Comparison of ENCODE assay signal across 12 mouse cellular contexts in genomic region chr16:45283093-45283492, GRCm38 (mm10). TPM values are rescaled to one million over a fixed set of nuclear protein-coding genes. Genes with fewer than 3 reads are reported as not detected.
DNase-seq lines count a peak whose midpoint lies in the region; ATAC-seq lines count a peak whose summit lies in the region.
"Had no signal": no experiment of that assay in that cellular context is flagged by ENCODE, and none has a peak within 500 bp of the region (broad histone marks: within the 10 kb centered on the region; RNA-seq: fewer than 3 reads in every experiment).

No protein-coding gene starts in this region.

- no peaks in the 10 kb centered on the region for H3K4me1 ChIP-seq in kidney, embryonic 15.5 days
- H3K4me1 ChIP-seq: hindbrain, embryonic 12.5 days; megakaryocyte, embryonic 14.5 days; stomach, embryonic 15.5 days had no signal

- H3K27ac ChIP-seq in kidney, embryonic 15.5 days: no peak overlapping the region
- H3K27ac ChIP-seq: hindbrain, embryonic 12.5 days; stomach, embryonic 15.5 days had no signal

- H3K36me3 ChIP-seq in kidney, embryonic 15.5 days: no peaks in the 10 kb centered on the region
- H3K36me3 ChIP-seq: hindbrain, embryonic 12.5 days; stomach, embryonic 15.5 days had no signal

- H3K27me3 ChIP-seq in kidney, embryonic 15.5 days: no peaks in the 10 kb centered on the region
- H3K27me3 ChIP-seq: hindbrain, embryonic 12.5 days; megakaryocyte, embryonic 14.5 days; stomach, embryonic 15.5 days had no signal

- ATAC-seq in kidney, embryonic 15.5 days (replicated peaks; ENCODE audit: low FRiP score): no peak
- peak; percentile 58 for ATAC-seq in common myeloid progenitor, adult 5-6 weeks (replicated peaks; ENCODE audit: low read depth, poor library complexity, severe bottlenecking)

- peak; percentile 22 for DNase-seq in kidney, adult 18-20 months
- DNase-seq in CD4-positive, CD25-positive, alpha-beta regulatory T cell, adult 2 months (ENCODE audit: low read depth, low spot score): peak; percentile 45
- DNase-seq in lung, postnatal 25 days (ENCODE audit: low spot score): peak; percentile 49
- no peak for DNase-seq in gastrocnemius, adult 18-20 months (ENCODE audit: low spot score)
- no peak for DNase-seq in layer of hippocampus, adult 9-11 months
- no peak for DNase-seq in right cerebral cortex, postnatal 14 days
- DNase-seq: left cerebral cortex, postnatal 4 days had no signal

- WGBS in kidney, embryonic 15.5 days: 67% methylated on average over 1 of the region's 1 CpGs

- H3K9ac ChIP-seq in kidney, embryonic 15.5 days: no peak overlapping the region
- H3K9ac ChIP-seq: hindbrain, embryonic 12.5 days; stomach, embryonic 15.5 days had no signal

- H3K4me2 ChIP-seq in kidney, embryonic 15.5 days: no peak overlapping the region
- H3K4me2 ChIP-seq: hindbrain, embryonic 12.5 days; stomach, embryonic 15.5 days had no signal

- H3K9me3 ChIP-seq in kidney, embryonic 15.5 days (replicated peaks): no peaks in the 10 kb centered on the region
- H3K9me3 ChIP-seq: hindbrain, embryonic 12.5 days; megakaryocyte, embryonic 14.5 days; stomach, embryonic 15.5 days had no signal

- no peak overlapping the region for H3K4me3 ChIP-seq in kidney, embryonic 15.5 days (replicated peaks)
- H3K4me3 ChIP-seq: hindbrain, embryonic 12.5 days; megakaryocyte, embryonic 14.5 days; stomach, embryonic 15.5 days had no signal

RNA-seq across cellular contexts. Expression of gene Btla, which starts 59.0 kb away (rescaled TPM):
- polyA plus RNA-seq in kidney, embryonic 15.5 days (2015; fragmentation: Nextera tagmentation; extraction: Ambion mirVana): 0.06 and 0.13 TPM in 2 replicates
- 2.1 and 5.8 TPM in 2 replicates for total RNA-seq in common myeloid progenitor, adult 5-6 weeks (2017)
- total RNA-seq in gastrocnemius, adult 18-20 months (2021): under 1 TPM; 0.14 to 0.23 TPM

Comparison
In these comparisons a context has a peak if more than half of its experiments do, and no peak if none do; other contexts are left out.
1. DNase-seq: peak in kidney, adult 18-20 months (single experiment), CD4-positive, CD25-positive, alpha-beta regulatory T cell, adult 2 months (single experiment) and lung, postnatal 25 days (single experiment); none in gastrocnemius, adult 18-20 months (single experiment), layer of hippocampus, adult 9-11 months (single experiment) and right cerebral cortex, postnatal 14 days (single experiment).